Mouse (Mus musculus) spleen, adult 2 months (tissue): ENCODE results near the gene Fbxo41. TPM values are rescaled to one million over a fixed set of nuclear protein-coding genes. Genes with fewer than 3 reads are reported as not detected.

Experiments
- DNase-seq, 2 experiments: peaks; one replicate each; pipeline versions ENCODE4 v3.0.0 to v3.0.0-alpha.2; 2012 to 2021; ENCODE audit warnings: low spot score in 2 of 2, low read depth in 1 of 2
- H3K27ac ChIP-seq: fragments of 200-500 bp; 2 replicates; pipeline ENCODE4 v1.5.1; 2012; ENCODE audit warnings: low read length, inconsistent platforms; ENCODE audit not compliant: insufficient read depth
- H3K27me3 ChIP-seq: fragments of 200-500 bp; 2 replicates; pipeline ENCODE4 v1.6.1; 2012; ENCODE audit warnings: mild to moderate bottlenecking, moderate library complexity, low read length, inconsistent platforms; ENCODE audit not compliant: control insufficient read depth, insufficient read depth
- H3K36me3 ChIP-seq: fragments of 200-500 bp; 2 replicates; pipeline ENCODE4 v1.6.1; 2012; ENCODE audit warnings: mild to moderate bottlenecking, low read length, inconsistent platforms; ENCODE audit not compliant: control insufficient read depth, insufficient read depth
- H3K4me1 ChIP-seq: fragments of 200-500 bp; 2 replicates; pipeline ENCODE4 v1.6.1; 2011; ENCODE audit warnings: inconsistent platforms; ENCODE audit not compliant: control insufficient read depth, insufficient read depth, insufficient read length
- H3K4me3 ChIP-seq: fragments of 200-500 bp; 2 replicates; pipeline ENCODE4 v1.5.1; 2011; ENCODE audit warnings: mild to moderate bottlenecking, inconsistent platforms; ENCODE audit not compliant: insufficient read depth, insufficient read length; ENCODE audit errors: extremely low read depth
- CTCF ChIP-seq: fragments of 200-500 bp; IDR thresholded peaks from 2 replicates; pipeline ENCODE4 v1.5.1; 2011; ENCODE audit warnings: mild to moderate bottlenecking, inconsistent platforms; ENCODE audit not compliant: insufficient read depth, insufficient read length, insufficient replicate concordance; ENCODE audit errors: extremely low read depth
- POLR2A ChIP-seq: fragments of 200-500 bp; IDR thresholded peaks from 2 replicates; pipeline ENCODE4 v1.6.1; 2011; ENCODE audit warnings: low read depth, low read length, inconsistent platforms
- WGBS: fragments of 180-500 bp; shearing (Covaris S2); methylation state at CpG from one replicate; pipeline ENCODE4 v1.1.7; 2018; 5-methylcytosine and 5-hydroxymethylcytosine counted together
- polyA plus RNA-seq: library from polyadenylated mRNA; depleted of rRNA; stranded (reverse); fragments of >200 nt; gene quantifications from 2 replicates; pipeline ENCODE4 v1.2.3, GENCODE M21; 2012; rRNA removed

Gene Fbxo41
- polyA plus RNA-seq, 1 experiment: 0.04 TPM

DNA sequence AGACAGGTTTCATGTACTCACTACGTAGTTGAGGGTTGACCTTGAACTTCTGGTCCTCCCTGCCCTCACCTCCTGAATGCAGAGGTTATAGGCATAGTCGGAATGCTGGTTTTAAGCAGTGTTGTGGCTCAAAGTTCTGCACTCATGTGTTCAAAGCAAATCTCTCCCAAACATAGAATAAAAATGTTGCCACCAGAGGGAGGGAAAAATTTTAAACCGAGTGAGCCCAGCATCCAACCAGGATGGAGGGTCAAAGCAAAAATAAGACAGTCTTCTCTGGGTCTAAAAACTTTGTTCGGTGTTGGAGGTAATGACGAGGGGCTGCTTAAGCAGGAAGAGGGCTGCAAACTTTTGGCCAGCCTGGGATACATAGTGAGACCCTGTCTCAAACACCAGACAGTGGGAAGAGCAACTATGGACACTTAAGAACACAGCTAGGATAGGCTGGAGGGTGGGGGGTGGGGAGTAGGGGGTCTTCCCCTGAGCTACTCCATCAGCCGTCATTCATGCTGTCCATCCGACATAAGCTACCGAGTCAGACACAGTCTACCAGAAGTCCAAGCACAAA is 71.4 kb downstream of the Fbxo41 start:
- WGBS: 60% methylated on average over 8 of the region's 8 CpGs
- no peak overlapping the region for H3K27ac ChIP-seq
- H3K36me3 ChIP-seq: no peaks in the 10 kb centered on the region
- TF ChIP-seq CTCF: no peak
- no peak for TF ChIP-seq POLR2A
- peak overlapping the region; percentile 99 for H3K4me3 ChIP-seq
- H3K4me1 ChIP-seq: peaks cover 8% of the 10 kb centered on the region; the same call in 1 of the 2 replicates
- no peak for DNase-seq
- H3K27me3 ChIP-seq: no peaks in the 10 kb centered on the region

DNA sequence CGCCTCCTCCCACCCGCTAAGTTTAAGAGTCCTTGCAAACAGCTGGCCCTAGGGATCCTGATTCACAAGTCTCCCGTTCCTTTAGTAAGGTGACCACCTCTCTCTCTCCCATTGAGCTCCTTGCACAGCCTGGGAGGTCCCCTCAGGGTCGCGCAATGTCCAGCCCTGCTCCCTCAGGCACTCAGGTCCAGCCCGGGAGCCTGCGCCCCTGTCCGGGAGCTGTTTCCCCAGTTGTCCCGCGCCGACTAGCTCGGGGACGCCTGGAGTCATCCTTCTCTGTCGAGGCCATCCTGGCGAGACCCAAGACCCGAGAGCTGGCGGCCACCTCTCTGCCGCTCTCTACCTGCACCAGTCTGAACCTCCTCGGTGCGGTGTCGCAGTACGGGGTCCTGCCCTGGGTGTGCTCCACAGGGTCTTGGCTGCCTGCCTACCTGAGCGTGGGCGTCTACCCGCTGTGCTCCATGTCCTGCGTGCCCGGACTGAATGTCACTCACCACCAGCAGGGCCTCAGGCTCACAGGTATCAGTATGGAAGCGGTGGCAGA is 78.9 kb downstream of the Fbxo41 start, which contains the start of gene Noto:
Gene Noto (plus strand): TSS at position 51 of the 544 bp plus-strand sequence.
- 50% methylated on average over 28 of the region's 28 CpGs for WGBS
- no peak for DNase-seq
- Histone ChIP-seq H3K27ac (no peak within 1 kb of the TSS), H3K4me1 (no peaks in the 10 kb centered on the region), H3K36me3 (no peaks in the 10 kb centered on the region), H3K27me3 (no peaks in the 10 kb centered on the region), H3K4me3 (no peak within 1 kb of the TSS)
- no peak for TF ChIP-seq POLR2A
- no peak for TF ChIP-seq CTCF

Other genes with a start within 250 kb of the Fbxo41 start
- 3.5 and 6.2 TPM in 2 replicates for gene Sfxn5, start 169.6 kb downstream of the Fbxo41 start, polyA plus RNA-seq
- 8.0 and 10.1 TPM in 2 replicates for gene Rab11fip5, start 128.4 kb downstream of the Fbxo41 start, polyA plus RNA-seq
- gene Noto, start 79.1 kb downstream of the Fbxo41 start, polyA plus RNA-seq: not detected in 2 replicates
- 21.7 and 25.5 TPM in 2 replicates for gene Smyd5, start 71.0 kb downstream of the Fbxo41 start, polyA plus RNA-seq
- gene Cct7, start 51.5 kb downstream of the Fbxo41 start, polyA plus RNA-seq: 71.3 and 73.5 TPM in 2 replicates
- 13.9 and 16.5 TPM in 2 replicates for gene Pradc1, start 51.0 kb downstream of the Fbxo41 start, polyA plus RNA-seq
- gene Egr4, start 10.6 kb upstream of the Fbxo41 start, polyA plus RNA-seq: 0.04 and 0.18 TPM in 2 replicates
- gene Alms1, start 84.5 kb upstream of the Fbxo41 start, polyA plus RNA-seq: 0.35 and 0.41 TPM in 2 replicates
- 0.62 TPM in 1 of 2 replicates, not detected in the other for gene Nat8f7, start 210.2 kb upstream of the Fbxo41 start, polyA plus RNA-seq